Mouse (Mus musculus) lung, postnatal 0 days (tissue): Measurements from ENCODE around the gene Plcl1. TPM values are rescaled to one million over a fixed set of nuclear protein-coding genes. Genes with fewer than 3 reads are reported as not detected.

Experiments
- ATAC-seq: fragments of 200-750 bp; cut with Nextera tagmentation; 2 replicates; pipeline ENCODE4 v1.8.0; 2017; ENCODE audit warnings: moderate library complexity
- DNase-seq: peaks from one replicate; pipeline ENCODE4 v3.0.0-alpha.2; 2016; ENCODE audit warnings: low spot score
- H3K27ac ChIP-seq: fragments of 300-500 bp; sonication (generic); 2 replicates; pipeline ENCODE4 v1.5.1; 2014; ENCODE audit warnings: antibody characterized with exemption, mild to moderate bottlenecking, low read length, mixed read lengths
- H3K27me3 ChIP-seq: fragments of 300-500 bp; sonication (generic); replicated peaks from 2 replicates; pipeline ENCODE4 v1.6.1; 2014; ENCODE audit warnings: low read length, mixed read lengths; ENCODE audit not compliant: insufficient read depth
- H3K36me3 ChIP-seq: fragments of 300-500 bp; sonication (generic); 2 replicates; pipeline ENCODE4 v1.6.1; 2014; ENCODE audit warnings: low read length, mixed read lengths; ENCODE audit not compliant: insufficient read depth
- H3K4me1 ChIP-seq: fragments of 300-500 bp; sonication (generic); 2 replicates; pipeline ENCODE4 v1.6.1; 2014; ENCODE audit warnings: antibody characterized with exemption, low read depth, low read length, mixed read lengths; ENCODE audit not compliant: insufficient read depth
- H3K4me2 ChIP-seq: fragments of 300-500 bp; sonication (generic); replicated peaks from 2 replicates; pipeline ENCODE4 v1.6.1; 2014; ENCODE audit warnings: low read depth, mild to moderate bottlenecking, low read length, moderate library complexity, mixed read lengths
- H3K4me3 ChIP-seq: fragments of 300-500 bp; sonication (generic); 2 replicates; pipeline ENCODE4 v1.5.1; 2014; ENCODE audit warnings: low read depth, low read length
- H3K9ac ChIP-seq: fragments of 300-500 bp; sonication (generic); replicated peaks from 2 replicates; pipeline ENCODE4 v1.6.1; 2014; ENCODE audit warnings: low read depth, mild to moderate bottlenecking
- H3K9me3 ChIP-seq: fragments of 300-500 bp; sonication (generic); 2 replicates; pipeline ENCODE4 v1.6.1; 2016; ENCODE audit warnings: low read length, mixed read lengths
- CTCF ChIP-seq: IDR thresholded peaks from 2 replicates; pipeline ENCODE4 v1.5.1; 2016; ENCODE audit warnings: antibody characterized with exemption, mild to moderate bottlenecking
- EP300 ChIP-seq: IDR thresholded peaks from 2 replicates; pipeline ENCODE4 v1.6.1; 2016; ENCODE audit warnings: antibody characterized with exemption, mild to moderate bottlenecking, control low read depth
- WGBS: fragments of 180-500 bp; shearing (Covaris S2); extraction: QIAGEN DNeasy Blood & Tissue Kit; methylation state at CpG from one replicate; pipeline ENCODE4 v1.1.7; 2014; 5-methylcytosine and 5-hydroxymethylcytosine counted together
- polyA plus RNA-seq: library from polyadenylated mRNA; unstranded; fragments of >200 nt; fragmentation: Nextera tagmentation; extraction: Ambion mirVana; gene quantifications from 2 replicates; pipeline ENCODE4 v1.2.1, GENCODE M21; 2015

The Plcl1 gene
- polyA plus RNA-seq, 1 experiment from 2014 or later = 1.7 TPM

- ATAC-seq = no peak
- Histone ChIP-seq H3K27ac (no peak overlapping the region), H3K9ac (no peak overlapping the region), H3K9me3 (no peaks in the 10 kb centered on the region), H3K36me3 (no peaks in the 10 kb centered on the region), H3K27me3 (no peaks in the 10 kb centered on the region), H3K4me1 (no peaks in the 10 kb centered on the region), H3K4me2 (no peak overlapping the region), H3K4me3 (no peak overlapping the region)
- TF ChIP-seq CTCF (no peak), EP300 (no peak)
- DNase-seq = no peak
- 76% methylated on average over 2 of the region's 2 CpGs for WGBS
Measured at GRCm38 (mm10) chr1:55446876-55447275, 41.2 kb downstream of the Plcl1 start.

GRCm38 (mm10) chr1:55447661-55448060 lies 41.9 kb downstream of the Plcl1 start:
- Histone ChIP-seq H3K4me1 (no peaks in the 10 kb centered on the region), H3K4me2 (no peak overlapping the region), H3K27me3 (no peaks in the 10 kb centered on the region), H3K36me3 (no peaks in the 10 kb centered on the region), H3K27ac (no peak overlapping the region), H3K4me3 (no peak overlapping the region), H3K9me3 (no peaks in the 10 kb centered on the region), H3K9ac (no peak overlapping the region)
- no peak for DNase-seq
- 78% methylated on average over 2 of the region's 2 CpGs for WGBS
- ATAC-seq = no peak
- TF ChIP-seq EP300 = no peak
- TF ChIP-seq CTCF = peak; percentile 45; the same call in 1 of the 2 replicates

- ATAC-seq (no peak), DNase-seq (no peak)
- Histone ChIP-seq H3K4me1 (no peaks in the 10 kb centered on the region), H3K27ac (no peak overlapping the region), H3K4me3 (no peak overlapping the region), H3K9ac (no peak overlapping the region), H3K27me3 (no peaks in the 10 kb centered on the region), H3K9me3 (no peaks in the 10 kb centered on the region), H3K4me2 (no peak overlapping the region), H3K36me3 (no peaks in the 10 kb centered on the region)
- WGBS = 75% methylated on average over 1 of the region's 1 CpGs
- TF ChIP-seq CTCF (no peak), EP300 (no peak)
Measured at GRCm38 (mm10) chr1:55448104-55448503, 42.4 kb downstream of the Plcl1 start.

- no peak for ATAC-seq
- 96% methylated on average over 3 of the region's 3 CpGs for WGBS
- Histone ChIP-seq H3K4me3 (no peak overlapping the region), H3K9me3 (no peaks in the 10 kb centered on the region), H3K36me3 (no peaks in the 10 kb centered on the region), H3K9ac (no peak overlapping the region), H3K27ac (no peak overlapping the region), H3K27me3 (no peaks in the 10 kb centered on the region), H3K4me1 (no peaks in the 10 kb centered on the region), H3K4me2 (no peak overlapping the region)
- TF ChIP-seq CTCF = no peak
- TF ChIP-seq EP300 = no peak
- DNase-seq = no peak
Measured at GRCm38 (mm10) chr1:55449779-55450178, 44.1 kb downstream of the Plcl1 start.

GRCm38 (mm10) chr1:55454119-55454518 lies 48.4 kb downstream of the Plcl1 start:
- ATAC-seq (no peak), DNase-seq (no peak)
- H3K4me3 ChIP-seq = no peak overlapping the region
- no peak overlapping the region for H3K4me2 ChIP-seq
- H3K9me3 ChIP-seq = no peaks in the 10 kb centered on the region
- no peak overlapping the region for H3K27ac ChIP-seq
- no peaks in the 10 kb centered on the region for H3K27me3 ChIP-seq
- no peak overlapping the region for H3K9ac ChIP-seq
- H3K36me3 ChIP-seq = no peaks in the 10 kb centered on the region
- WGBS = 51% methylated on average over 5 of the region's 5 CpGs
- TF ChIP-seq CTCF (no peak), EP300 (no peak)
- no peaks in the 10 kb centered on the region for H3K4me1 ChIP-seq

GRCm38 (mm10) chr1:55462301-55462700 lies 56.6 kb downstream of the Plcl1 start:
- Histone ChIP-seq H3K4me3 (no peak overlapping the region), H3K4me2 (no peak overlapping the region), H3K9me3 (no peaks in the 10 kb centered on the region), H3K4me1 (no peaks in the 10 kb centered on the region), H3K9ac (no peak overlapping the region), H3K27me3 (no peaks in the 10 kb centered on the region), H3K27ac (no peak overlapping the region), H3K36me3 (no peaks in the 10 kb centered on the region)
- ATAC-seq = no peak
- TF ChIP-seq EP300 (no peak), CTCF (no peak)
- no peak for DNase-seq
- 78% methylated on average over 5 of the region's 5 CpGs for WGBS

- TF ChIP-seq CTCF = no peak
- TF ChIP-seq EP300 = no peak
- WGBS = 78% methylated on average over 9 of the region's 9 CpGs
Measured at GRCm38 (mm10) chr1:55473756-55474155, 68.0 kb downstream of the Plcl1 start.

More at GRCm38 (mm10) chr1:55473756-55474155, 68.0 kb downstream of the Plcl1 start:
- Histone ChIP-seq H3K27me3 (no peaks in the 10 kb centered on the region), H3K9ac (no peak overlapping the region), H3K9me3 (no peaks in the 10 kb centered on the region), H3K4me3 (no peak overlapping the region), H3K4me2 (no peak overlapping the region), H3K36me3 (no peaks in the 10 kb centered on the region), H3K27ac (no peak overlapping the region), H3K4me1 (no peaks in the 10 kb centered on the region)
- no peak for ATAC-seq
- DNase-seq = no peak
